Comparison of ENCODE assay signal across 11 mouse cellular contexts in the genomic region with DNA sequence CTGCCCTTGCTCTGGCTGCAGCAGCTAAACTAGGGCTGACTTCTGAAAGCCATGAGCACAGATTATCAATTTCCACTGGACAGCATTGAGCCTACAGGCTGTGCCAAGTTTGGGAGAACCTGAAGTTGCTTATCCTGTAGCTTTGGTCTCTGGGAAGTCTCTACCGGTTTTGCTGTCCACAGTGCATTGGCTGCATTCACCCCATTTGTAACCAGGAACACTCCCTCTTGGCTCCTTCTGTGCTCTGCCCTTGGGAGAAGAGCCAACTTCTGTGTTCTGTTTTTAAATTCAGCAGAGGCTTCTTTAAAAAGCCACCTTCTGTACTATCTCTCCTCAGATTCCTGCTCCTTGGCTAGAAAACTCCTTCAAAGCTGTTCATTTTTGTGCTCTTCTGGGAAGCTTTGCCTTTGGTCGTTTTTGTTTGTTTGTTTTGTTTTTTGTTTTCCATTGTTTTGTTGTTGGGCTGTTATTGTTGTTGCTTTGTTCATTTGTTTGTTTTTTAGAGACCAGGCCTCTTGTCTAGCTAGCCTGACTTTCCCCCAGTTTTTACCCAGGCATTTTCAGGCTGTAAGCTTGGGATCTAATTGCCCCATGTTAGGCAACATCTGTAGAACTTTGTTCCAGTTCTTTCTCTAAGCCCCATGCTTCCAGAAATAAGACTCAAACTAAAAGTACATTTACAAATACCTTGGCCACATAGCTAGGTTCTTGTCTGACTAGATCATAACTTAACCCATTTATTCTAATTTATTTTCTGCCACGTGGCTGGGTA.
DNase-seq lines count a peak whose midpoint lies in the region; ATAC-seq and TF ChIP-seq lines count a peak whose summit lies in the region.
"Had no signal": no experiment of that assay in that cellular context is flagged by ENCODE, and none has a peak within 500 bp of the region (broad histone marks: within the 10 kb centered on the region; RNA-seq: fewer than 3 reads in every experiment).

No protein-coding gene starts in this region.

- H3K27ac ChIP-seq in lung, postnatal 0 days (ENCODE audit: low read length), result no peak overlapping the region
- H3K27ac ChIP-seq: limb, embryonic 15.5 days; midbrain, embryonic 12.5 days had no signal

- 40% methylated on average over 3 of the region's 3 CpGs for WGBS in lung, postnatal 0 days

- no peaks in the 10 kb centered on the region for H3K36me3 ChIP-seq in lung, postnatal 0 days (ENCODE audit: insufficient read depth, low read length)
- H3K36me3 ChIP-seq: limb, embryonic 15.5 days; midbrain, embryonic 12.5 days had no signal

- no peak overlapping the region for H3K4me2 ChIP-seq in lung, postnatal 0 days (replicated peaks; ENCODE audit: low read depth, low read length)
- H3K4me2 ChIP-seq: limb, embryonic 15.5 days; midbrain, embryonic 12.5 days had no signal

- ATAC-seq in lung, postnatal 0 days, result no peak
- no peak for ATAC-seq in erythroid progenitor cell, adult 5-6 weeks (replicated peaks; ENCODE audit: low FRiP score, poor library complexity, severe bottlenecking)
- ATAC-seq: forebrain, postnatal 0 days had no signal

- H3K9ac ChIP-seq in lung, postnatal 0 days (replicated peaks; ENCODE audit: low read depth), result no peak overlapping the region
- H3K9ac ChIP-seq: forebrain, postnatal 0 days; limb, embryonic 15.5 days; midbrain, embryonic 12.5 days had no signal

- no peak for TF ChIP-seq EP300 in lung, postnatal 0 days (IDR thresholded peaks at IDR 0.05)

- DNase-seq in cerebellum, adult 9-11 months, result peak; percentile 7
- DNase-seq in cerebellum, adult 11 months, result no peak
- DNase-seq in lung, adult 18-20 months, result peak; percentile 3 to 12
- no peak for DNase-seq in lung, postnatal 0 days (ENCODE audit: low spot score)
- peak; percentile 59 for DNase-seq in brain, adult 2 months (ENCODE audit: low read depth, low spot score)
- DNase-seq in ovary, postnatal 36 days (ENCODE audit: low spot score), result peak; percentile 24
- no peak for DNase-seq in neural tube, embryonic 10.5 days (ENCODE audit: extremely low spot score, low spot score)
- DNase-seq: forebrain, postnatal 0 days had no signal

- no peak for TF ChIP-seq CTCF in lung, postnatal 0 days (IDR thresholded peaks at IDR 0.05)

- H3K4me3 ChIP-seq in lung, postnatal 0 days (ENCODE audit: low read depth, low read length), result no peak overlapping the region
- H3K4me3 ChIP-seq: limb, embryonic 15.5 days; midbrain, embryonic 12.5 days had no signal

- no peaks in the 10 kb centered on the region for H3K9me3 ChIP-seq in lung, postnatal 0 days (ENCODE audit: low read length)
- H3K9me3 ChIP-seq: limb, embryonic 15.5 days; midbrain, embryonic 12.5 days had no signal

- H3K4me1 ChIP-seq in lung, postnatal 0 days (ENCODE audit: insufficient read depth, low read depth, low read length), result no peaks in the 10 kb centered on the region
- H3K4me1 ChIP-seq: limb, embryonic 15.5 days; midbrain, embryonic 12.5 days had no signal

- no peaks in the 10 kb centered on the region for H3K27me3 ChIP-seq in lung, postnatal 0 days (replicated peaks; ENCODE audit: insufficient read depth, low read length)
- H3K27me3 ChIP-seq: limb, embryonic 15.5 days; midbrain, embryonic 12.5 days had no signal

Comparison
In these comparisons a context has a peak if more than half of its experiments do, and no peak if none do; other contexts are left out.
1. DNase-seq: peak in cerebellum, adult 9-11 months (single experiment), lung, adult 18-20 months (2 of 2), brain, adult 2 months (single experiment) and ovary, postnatal 36 days (single experiment); none in cerebellum, adult 11 months (single experiment), lung, postnatal 0 days (single experiment) and neural tube, embryonic 10.5 days (single experiment).